Mouse (Mus musculus) lung, postnatal 0 days (tissue): ENCODE results near the gene Plxnc1. TPM values are rescaled to one million over a fixed set of nuclear protein-coding genes. Genes with fewer than 3 reads are reported as not detected.
A peak's percentile ranks its signal among the peaks of the same experiment; 100 is the strongest.

Experiments
- ATAC-seq: fragments of 200-750 bp; cut with Nextera tagmentation; 2 replicates; pipeline ENCODE4 v1.8.0; 2017; ENCODE audit warnings: moderate library complexity
- DNase-seq: peaks from one replicate; pipeline ENCODE4 v3.0.0-alpha.2; 2016; ENCODE audit warnings: low spot score
- H3K27ac ChIP-seq: fragments of 300-500 bp; sonication (generic); 2 replicates; pipeline ENCODE4 v1.5.1; 2014; ENCODE audit warnings: antibody characterized with exemption, mild to moderate bottlenecking, low read length, mixed read lengths
- H3K27me3 ChIP-seq: fragments of 300-500 bp; sonication (generic); replicated peaks from 2 replicates; pipeline ENCODE4 v1.6.1; 2014; ENCODE audit warnings: low read length, mixed read lengths; ENCODE audit not compliant: insufficient read depth
- H3K36me3 ChIP-seq: fragments of 300-500 bp; sonication (generic); 2 replicates; pipeline ENCODE4 v1.6.1; 2014; ENCODE audit warnings: low read length, mixed read lengths; ENCODE audit not compliant: insufficient read depth
- H3K4me1 ChIP-seq: fragments of 300-500 bp; sonication (generic); 2 replicates; pipeline ENCODE4 v1.6.1; 2014; ENCODE audit warnings: antibody characterized with exemption, low read depth, low read length, mixed read lengths; ENCODE audit not compliant: insufficient read depth
- H3K4me2 ChIP-seq: fragments of 300-500 bp; sonication (generic); replicated peaks from 2 replicates; pipeline ENCODE4 v1.6.1; 2014; ENCODE audit warnings: low read depth, mild to moderate bottlenecking, low read length, moderate library complexity, mixed read lengths
- H3K4me3 ChIP-seq: fragments of 300-500 bp; sonication (generic); 2 replicates; pipeline ENCODE4 v1.5.1; 2014; ENCODE audit warnings: low read depth, low read length
- H3K9ac ChIP-seq: fragments of 300-500 bp; sonication (generic); replicated peaks from 2 replicates; pipeline ENCODE4 v1.6.1; 2014; ENCODE audit warnings: low read depth, mild to moderate bottlenecking
- H3K9me3 ChIP-seq: fragments of 300-500 bp; sonication (generic); 2 replicates; pipeline ENCODE4 v1.6.1; 2016; ENCODE audit warnings: low read length, mixed read lengths
- CTCF ChIP-seq: IDR thresholded peaks from 2 replicates; pipeline ENCODE4 v1.5.1; 2016; ENCODE audit warnings: antibody characterized with exemption, mild to moderate bottlenecking
- EP300 ChIP-seq: IDR thresholded peaks from 2 replicates; pipeline ENCODE4 v1.6.1; 2016; ENCODE audit warnings: antibody characterized with exemption, mild to moderate bottlenecking, control low read depth
- WGBS: fragments of 180-500 bp; shearing (Covaris S2); extraction: QIAGEN DNeasy Blood & Tissue Kit; methylation state at CpG from one replicate; pipeline ENCODE4 v1.1.7; 2014; 5-methylcytosine and 5-hydroxymethylcytosine counted together
- polyA plus RNA-seq: library from polyadenylated mRNA; unstranded; fragments of >200 nt; fragmentation: Nextera tagmentation; extraction: Ambion mirVana; gene quantifications from 2 replicates; pipeline ENCODE4 v1.2.1, GENCODE M21; 2015

Gene Plxnc1
- polyA plus RNA-seq, 1 experiment from 2014 or later: 3.2 TPM

- Histone ChIP-seq H3K9me3 (no peaks in the 10 kb centered on the region), H3K36me3 (no peaks in the 10 kb centered on the region), H3K4me3 (no peak overlapping the region), H3K27me3 (no peaks in the 10 kb centered on the region), H3K4me1 (no peaks in the 10 kb centered on the region), H3K27ac (no peak overlapping the region), H3K4me2 (no peak overlapping the region), H3K9ac (no peak overlapping the region)
- no peak for DNase-seq
- ATAC-seq: no peak
- whole genome bisulfite sequencing: 78% methylated on average over 17 of the region's 17 CpGs
- TF ChIP-seq CTCF: no peak
- TF ChIP-seq EP300: no peak
Observed at GRCm38 (mm10) chr10:94811907-94812851, 132.5 kb downstream of the Plxnc1 start.

DNA sequence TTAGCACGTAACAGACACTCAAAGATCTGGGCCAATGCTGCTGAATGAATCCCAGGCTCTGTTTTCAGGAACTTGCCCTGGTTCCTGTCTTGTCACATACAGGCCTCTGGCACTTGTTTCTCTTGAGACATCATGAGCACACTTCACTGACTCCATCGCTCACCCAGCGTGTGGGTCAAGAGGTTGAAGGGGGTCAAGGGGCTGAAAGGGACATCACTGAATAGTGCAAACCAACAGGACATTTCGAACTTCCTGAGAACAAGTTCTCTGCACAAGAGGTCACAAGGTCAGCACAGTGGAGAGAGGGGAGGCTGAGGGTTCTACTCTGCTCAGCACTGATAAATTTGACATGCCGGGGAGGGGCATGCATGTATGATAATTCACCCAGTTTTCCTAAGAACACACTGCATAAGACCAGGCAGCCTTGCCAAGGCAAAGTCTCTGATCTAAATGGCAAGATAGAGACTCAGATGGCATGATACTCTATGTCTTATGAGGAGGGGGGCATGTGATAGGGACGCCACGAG, 134.6 kb downstream of the Plxnc1 start:
- Histone ChIP-seq H3K36me3 (no peaks in the 10 kb centered on the region), H3K27me3 (no peaks in the 10 kb centered on the region), H3K4me3 (no peak overlapping the region), H3K27ac (no peak overlapping the region), H3K9me3 (no peaks in the 10 kb centered on the region), H3K4me1 (no peaks in the 10 kb centered on the region), H3K9ac (no peak overlapping the region), H3K4me2 (no peak overlapping the region)
- ATAC-seq (peak; percentile 57), DNase-seq (no peak)
- TF ChIP-seq EP300 (no peak), CTCF (no peak)
- WGBS: 57% methylated on average over 7 of the region's 7 CpGs

- H3K4me3 ChIP-seq: no peak overlapping the region
- ATAC-seq (no peak), DNase-seq (no peak)
- no peak for TF ChIP-seq CTCF
- TF ChIP-seq EP300: no peak
- no peaks in the 10 kb centered on the region for H3K27me3 ChIP-seq
- no peak overlapping the region for H3K27ac ChIP-seq
- WGBS: 49% methylated on average over 6 of the region's 6 CpGs
- no peaks in the 10 kb centered on the region for H3K4me1 ChIP-seq
- H3K9me3 ChIP-seq: no peaks in the 10 kb centered on the region
- H3K36me3 ChIP-seq: no peaks in the 10 kb centered on the region
- H3K4me2 ChIP-seq: no peak overlapping the region
- no peak overlapping the region for H3K9ac ChIP-seq
Observed at GRCm38 (mm10) chr10:94808275-94808674, 136.4 kb downstream of the Plxnc1 start.

- peak; percentile 38 for DNase-seq
- no peak overlapping the region for H3K27ac ChIP-seq
- TF ChIP-seq CTCF (peak; percentile 63), EP300 (no peak)
- no peak overlapping the region for H3K4me3 ChIP-seq
- H3K36me3 ChIP-seq: no peaks in the 10 kb centered on the region
- no peak for ATAC-seq
- WGBS: 62% methylated on average over 7 of the region's 7 CpGs
- H3K4me1 ChIP-seq: no peaks in the 10 kb centered on the region
- H3K27me3 ChIP-seq: no peaks in the 10 kb centered on the region
- H3K4me2 ChIP-seq: no peak overlapping the region
- no peak overlapping the region for H3K9ac ChIP-seq
- no peaks in the 10 kb centered on the region for H3K9me3 ChIP-seq
Observed at GRCm38 (mm10) chr10:94807323-94807722, 137.3 kb downstream of the Plxnc1 start.

- H3K4me1 ChIP-seq: peaks cover 2% of the 10 kb centered on the region; the same call in 1 of the 2 replicates
- no peak overlapping the region for H3K4me2 ChIP-seq
- ATAC-seq: no peak
- no peak for TF ChIP-seq EP300
- no peak for TF ChIP-seq CTCF
- no peaks in the 10 kb centered on the region for H3K9me3 ChIP-seq
- no peaks in the 10 kb centered on the region for H3K27me3 ChIP-seq
- H3K27ac ChIP-seq: no peak overlapping the region
- no peak overlapping the region for H3K9ac ChIP-seq
- DNase-seq: no peak
- no peaks in the 10 kb centered on the region for H3K36me3 ChIP-seq
- WGBS: 69% methylated on average over 1 of the region's 1 CpGs
- no peak overlapping the region for H3K4me3 ChIP-seq
Observed at GRCm38 (mm10) chr10:94804909-94805220, 139.8 kb downstream of the Plxnc1 start.

- WGBS: 47% methylated on average over 10 of the region's 10 CpGs
- no peaks in the 10 kb centered on the region for H3K36me3 ChIP-seq
- H3K27ac ChIP-seq: no peak overlapping the region
- ATAC-seq (peak; percentile 59; the same call in 1 of the 2 replicates), DNase-seq (peak; percentile 52)
- no peaks in the 10 kb centered on the region for H3K27me3 ChIP-seq
- no peaks in the 10 kb centered on the region for H3K9me3 ChIP-seq
- no peak overlapping the region for H3K4me3 ChIP-seq
- peaks cover 2% of the 10 kb centered on the region; the same call in 1 of the 2 replicates for H3K4me1 ChIP-seq
- H3K4me2 ChIP-seq: no peak overlapping the region
- no peak overlapping the region for H3K9ac ChIP-seq
- TF ChIP-seq EP300 (no peak), CTCF (no peak)
Observed at GRCm38 (mm10) chr10:94804029-94804908, 140.4 kb downstream of the Plxnc1 start.
